ENCODE assay signal across 21 mouse cellular contexts in genomic region chr15:92864106-92864505, GRCm38 (mm10).
DNase-seq lines count a peak whose midpoint lies in the region; ATAC-seq and TF ChIP-seq lines count a peak whose summit lies in the region.
"Had no signal": no experiment of that assay in that cellular context is flagged by ENCODE, and none has a peak within 500 bp of the region (broad histone marks: within the 10 kb centered on the region; RNA-seq: fewer than 3 reads in every experiment).

No protein-coding gene starts in this region.

- no peaks in the 10 kb centered on the region for H3K27me3 ChIP-seq in hindbrain, postnatal 0 days (ENCODE audit: insufficient read depth, low read length)
- H3K27me3 ChIP-seq in hindbrain, embryonic 10.5 days (ENCODE audit: insufficient read depth, poor library complexity, severe bottlenecking): no peaks in the 10 kb centered on the region
- no peaks in the 10 kb centered on the region for H3K27me3 ChIP-seq in forebrain, embryonic 16.5 days (replicated peaks; ENCODE audit: control insufficient read depth, insufficient read depth, low read length)
- H3K27me3 ChIP-seq in kidney, adult 2 months (replicated peaks; ENCODE audit: control insufficient read depth, insufficient read depth, low read length): no peaks in the 10 kb centered on the region
- H3K27me3 ChIP-seq: embryonic facial prominence, embryonic 15.5 days; intestine, embryonic 15.5 days; limb, embryonic 12.5 days; liver, embryonic 13.5 days; lung, embryonic 15.5 days; neural tube, embryonic 12.5 days had no signal

- peak; percentile 4 for DNase-seq in cerebellum, adult 9-10 months
- no peak for DNase-seq in cerebellum, postnatal 4 days (ENCODE audit: low spot score in 2 of 2)
- DNase-seq in hindbrain, postnatal 0 days (ENCODE audit: low spot score): no peak
- DNase-seq in hindbrain, embryonic 10.5 days (ENCODE audit: low spot score): no peak
- DNase-seq in ES-CJ7 (ENCODE audit: low read depth, low spot score): peak; percentile 28
- DNase-seq in kidney, adult 2 months: no peak
- DNase-seq in adrenal gland, postnatal 10 days: no peak
- DNase-seq: cerebellum, adult 9-11 months; gastrocnemius, postnatal 36 days; liver, embryonic 13.5 days; thymus, postnatal 36 days had no signal

- H3K9ac ChIP-seq in hindbrain, postnatal 0 days (replicated peaks; ENCODE audit: low read length): no peak overlapping the region
- no peak overlapping the region for H3K9ac ChIP-seq in forebrain, embryonic 16.5 days (replicated peaks; ENCODE audit: low read depth, low read length)
- H3K9ac ChIP-seq: embryonic facial prominence, embryonic 15.5 days; hindbrain, embryonic 14.5 days; intestine, embryonic 15.5 days; limb, embryonic 12.5 days; liver, embryonic 13.5 days; lung, embryonic 15.5 days; neural tube, embryonic 12.5 days had no signal

- no peaks in the 10 kb centered on the region for H3K4me1 ChIP-seq in hindbrain, postnatal 0 days (ENCODE audit: insufficient read depth, low read length)
- H3K4me1 ChIP-seq in hindbrain, embryonic 10.5 days (replicated peaks): no peaks in the 10 kb centered on the region
- no peaks in the 10 kb centered on the region; the same call in 1 of the 2 replicates for H3K4me1 ChIP-seq in forebrain, embryonic 16.5 days (replicated peaks; ENCODE audit: control insufficient read depth, insufficient read depth, low read length)
- H3K4me1 ChIP-seq in kidney, adult 2 months (ENCODE audit: control insufficient read depth, insufficient read depth, low read length): no peaks in the 10 kb centered on the region
- H3K4me1 ChIP-seq: embryonic facial prominence, embryonic 15.5 days; intestine, embryonic 15.5 days; limb, embryonic 12.5 days; liver, embryonic 13.5 days; lung, embryonic 15.5 days; midbrain, embryonic 10.5 days; neural tube, embryonic 12.5 days had no signal

- H3K27ac ChIP-seq in hindbrain, postnatal 0 days: no peak overlapping the region
- H3K27ac ChIP-seq in hindbrain, embryonic 10.5 days: no peak overlapping the region
- peak overlapping the region; percentile 70 for H3K27ac ChIP-seq in forebrain, embryonic 16.5 days (ENCODE audit: low read length)
- H3K27ac ChIP-seq in kidney, adult 2 months (ENCODE audit: insufficient read depth, low read depth, low read length): no peak overlapping the region
- H3K27ac ChIP-seq: embryonic facial prominence, embryonic 15.5 days; hindbrain, embryonic 14.5 days; intestine, embryonic 15.5 days; limb, embryonic 12.5 days; liver, embryonic 13.5 days; lung, embryonic 15.5 days; macrophage; midbrain, embryonic 10.5 days; neural tube, embryonic 12.5 days had no signal

- H3K4me2 ChIP-seq in hindbrain, postnatal 0 days (ENCODE audit: low read depth, low read length): no peak overlapping the region
- H3K4me2 ChIP-seq in forebrain, embryonic 16.5 days (ENCODE audit: low read length): no peak overlapping the region
- H3K4me2 ChIP-seq: embryonic facial prominence, embryonic 15.5 days; hindbrain, embryonic 14.5 days; intestine, embryonic 15.5 days; limb, embryonic 12.5 days; liver, embryonic 13.5 days; lung, embryonic 15.5 days; neural tube, embryonic 12.5 days had no signal

- no peak for TF ChIP-seq POLR2A in kidney, adult 2 months (IDR thresholded peaks at IDR 0.05; ENCODE audit: low read depth, low read length)

- peak; percentile 31; the same call in 1 of the 2 replicates for TF ChIP-seq CTCF in hindbrain, postnatal 0 days (IDR thresholded peaks at IDR 0.05; ENCODE audit: low read depth)
- no peak for TF ChIP-seq CTCF in kidney, adult 2 months (conservative IDR thresholded peaks at IDR 0.05; ENCODE audit: insufficient read depth, insufficient read length, low read depth, low read length)

- WGBS in hindbrain, postnatal 0 days: 66% methylated on average over 5 of the region's 5 CpGs
- WGBS in hindbrain, embryonic 10.5 days: 86% methylated on average over 5 of the region's 5 CpGs
- WGBS in forebrain, embryonic 16.5 days: 48% methylated on average over 5 of the region's 5 CpGs
- 87% methylated on average over 5 of the region's 5 CpGs for WGBS in kidney, adult 2 months

- ATAC-seq in hindbrain, postnatal 0 days: no peak
- peak; percentile 91 for ATAC-seq in forebrain, embryonic 16.5 days
- ATAC-seq: CD4-positive, CD25-positive, alpha-beta regulatory T cell, adult 4 months; intestine, embryonic 15.5 days had no signal

- H3K36me3 ChIP-seq in hindbrain, postnatal 0 days (ENCODE audit: insufficient read depth, low read length): no peaks in the 10 kb centered on the region
- H3K36me3 ChIP-seq in hindbrain, embryonic 10.5 days: no peaks in the 10 kb centered on the region
- H3K36me3 ChIP-seq in forebrain, embryonic 16.5 days (ENCODE audit: control insufficient read depth, insufficient read depth): no peaks in the 10 kb centered on the region
- H3K36me3 ChIP-seq in kidney, adult 2 months (ENCODE audit: control insufficient read depth, insufficient read depth, low read length): no peaks in the 10 kb centered on the region
- H3K36me3 ChIP-seq: embryonic facial prominence, embryonic 15.5 days; intestine, embryonic 15.5 days; limb, embryonic 12.5 days; liver, embryonic 13.5 days; lung, embryonic 15.5 days; midbrain, embryonic 10.5 days; neural tube, embryonic 12.5 days had no signal

- no peaks in the 10 kb centered on the region for H3K9me3 ChIP-seq in hindbrain, postnatal 0 days (ENCODE audit: low read length)
- no peaks in the 10 kb centered on the region for H3K9me3 ChIP-seq in hindbrain, embryonic 10.5 days
- no peaks in the 10 kb centered on the region for H3K9me3 ChIP-seq in forebrain, embryonic 16.5 days (ENCODE audit: control insufficient read depth, low read length)
- H3K9me3 ChIP-seq: embryonic facial prominence, embryonic 15.5 days; intestine, embryonic 15.5 days; limb, embryonic 12.5 days; liver, embryonic 13.5 days; lung, embryonic 15.5 days; midbrain, embryonic 10.5 days; neural tube, embryonic 12.5 days had no signal

- no peak overlapping the region for H3K4me3 ChIP-seq in hindbrain, postnatal 0 days (ENCODE audit: low read length)
- no peak overlapping the region for H3K4me3 ChIP-seq in hindbrain, embryonic 10.5 days
- no peak overlapping the region for H3K4me3 ChIP-seq in forebrain, embryonic 16.5 days (replicated peaks; ENCODE audit: low read length)
- no peak overlapping the region for H3K4me3 ChIP-seq in kidney, adult 2 months (ENCODE audit: insufficient read depth, low read depth, low read length)
- H3K4me3 ChIP-seq: embryonic facial prominence, embryonic 15.5 days; intestine, embryonic 15.5 days; limb, embryonic 12.5 days; liver, embryonic 13.5 days; lung, embryonic 15.5 days; midbrain, embryonic 10.5 days; neural tube, embryonic 12.5 days had no signal

Comparison
In these comparisons a context has a peak if more than half of its experiments do, and no peak if none do; other contexts are left out.
1. DNase-seq: peak in cerebellum, adult 9-10 months (single experiment) and ES-CJ7 (single experiment); none in cerebellum, postnatal 4 days (0 of 2), hindbrain, postnatal 0 days (single experiment), hindbrain, embryonic 10.5 days (single experiment), kidney, adult 2 months (single experiment) and adrenal gland, postnatal 10 days (single experiment).